Mouse (Mus musculus): Measurements from ENCODE around the gene Immp2l. TPM values are rescaled to one million over a fixed set of nuclear protein-coding genes. Genes with fewer than 3 reads are reported as not detected.

Immp2l gene
- total RNA-seq, 2 experiments from 2014 or later = 1.3 to 11.4 TPM

DNA sequence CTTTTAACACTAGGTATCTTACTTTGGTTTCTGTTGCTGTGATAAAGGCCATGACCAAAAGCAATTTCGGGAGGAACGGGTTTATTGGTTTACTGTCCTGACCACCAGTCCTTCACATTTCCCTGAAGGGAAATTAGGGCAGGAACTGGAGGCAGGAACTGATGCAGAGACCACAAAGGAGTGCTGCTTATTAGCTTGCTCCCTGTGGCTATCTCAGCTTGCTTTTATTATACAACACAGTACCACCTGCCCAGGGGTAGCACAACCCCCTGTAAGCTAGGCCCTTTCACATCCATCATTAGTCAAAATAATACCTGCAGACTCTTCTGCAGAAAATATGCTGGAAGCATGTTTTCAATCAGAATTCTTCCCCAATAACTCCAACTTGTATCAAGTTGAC lies 844.4 kb downstream of the Immp2l start:
- no peak for ATAC-seq (replicated peaks; ENCODE audit: low FRiP score, low TSS enrichment, poor library complexity, severe bottlenecking)

GRCm38 (mm10) chr12:41874015-41874414 lies 850.1 kb downstream of the Immp2l start:
- ATAC-seq (replicated peaks; ENCODE audit: low FRiP score, low TSS enrichment, poor library complexity, severe bottlenecking) = no peak

GRCm38 (mm10) chr12:41877292-41877959 lies 853.5 kb downstream of the Immp2l start:
- ATAC-seq (replicated peaks; ENCODE audit: low FRiP score, low TSS enrichment, poor library complexity, severe bottlenecking) = no peak

- ATAC-seq (replicated peaks; ENCODE audit: low FRiP score, low TSS enrichment, poor library complexity, severe bottlenecking) = peak; percentile 63
These were observed 854.6 kb downstream of the Immp2l start for GRCm38 (mm10) chr12:41878493-41878892.

DNA sequence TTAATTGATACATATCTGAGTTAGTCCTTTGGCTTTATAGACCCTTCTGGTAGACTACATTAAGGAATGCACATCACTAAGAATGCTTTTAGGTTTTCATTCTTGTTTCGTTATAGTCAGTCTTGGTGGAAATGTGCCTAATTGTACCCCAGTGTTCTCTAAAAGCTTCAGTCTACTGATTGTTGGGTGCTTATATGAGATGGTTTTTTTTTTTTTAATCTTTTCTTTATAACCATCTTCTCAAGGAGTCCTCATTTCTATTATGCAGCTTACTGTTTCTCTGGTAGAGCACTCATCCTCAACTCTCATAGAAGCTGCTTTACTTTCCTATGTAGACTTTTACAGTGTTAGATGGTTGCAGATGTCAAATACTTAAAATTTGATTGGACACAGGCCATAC lies 855.1 kb downstream of the Immp2l start:
- no peak for ATAC-seq (replicated peaks; ENCODE audit: low FRiP score, low TSS enrichment, poor library complexity, severe bottlenecking)

GRCm38 (mm10) chr12:41879412-41879811 lies 855.5 kb downstream of the Immp2l start:
- no peak for ATAC-seq (replicated peaks; ENCODE audit: low FRiP score, low TSS enrichment, poor library complexity, severe bottlenecking)

DNA sequence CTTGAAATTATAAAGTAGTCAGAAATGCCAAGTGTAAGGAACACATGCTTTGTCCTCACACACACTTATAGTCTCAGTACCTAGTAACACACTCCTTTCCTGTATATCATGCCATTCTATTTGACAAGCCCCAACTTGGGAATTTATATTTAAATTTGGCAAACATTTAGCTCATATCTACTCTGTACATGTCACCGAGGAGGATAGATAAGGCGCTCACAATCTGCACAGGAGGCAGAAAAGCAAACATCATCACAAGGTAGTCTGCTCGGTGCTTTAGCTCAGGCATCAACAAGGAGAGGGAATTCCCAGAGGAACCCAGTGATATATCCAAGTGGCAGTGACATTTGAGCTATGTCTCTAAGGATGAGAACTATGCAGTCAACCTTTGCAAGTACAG lies 856.9 kb downstream of the Immp2l start:
- ATAC-seq (replicated peaks; ENCODE audit: low FRiP score, low TSS enrichment, poor library complexity, severe bottlenecking) = 0 out of 2 replicates have a peak, but pooled peaks have one; percentile 37

GRCm38 (mm10) chr12:41908011-41908410 lies 884.1 kb downstream of the Immp2l start:
- no peak for ATAC-seq (replicated peaks; ENCODE audit: low FRiP score, low TSS enrichment, poor library complexity, severe bottlenecking)

DNA sequence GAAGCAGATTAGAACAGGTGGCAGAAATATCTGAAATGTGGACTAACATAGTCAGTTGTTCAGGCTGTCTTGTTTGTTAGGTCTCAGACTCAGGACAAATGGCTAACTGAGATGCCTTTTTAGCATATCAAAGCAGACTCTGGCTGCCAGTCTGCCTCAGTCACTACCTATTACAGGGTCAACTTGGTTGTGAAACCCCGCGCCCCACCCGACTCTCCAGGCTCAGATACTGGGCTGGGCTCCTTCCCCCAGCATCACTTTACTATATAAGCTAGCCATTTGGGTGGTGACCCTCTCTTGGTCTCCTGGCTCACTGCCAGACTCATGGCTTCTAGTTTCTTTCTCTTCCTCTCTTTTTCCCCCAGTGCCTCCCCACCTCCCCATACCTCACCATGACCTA lies 887.7 kb downstream of the Immp2l start:
- no peak for ATAC-seq (replicated peaks; ENCODE audit: low FRiP score, low TSS enrichment, poor library complexity, severe bottlenecking)

- no peak for ATAC-seq (replicated peaks; ENCODE audit: low FRiP score, low TSS enrichment, poor library complexity, severe bottlenecking)
These were observed 913.9 kb downstream of the Immp2l start for GRCm38 (mm10) chr12:41937751-41938150.

DNA sequence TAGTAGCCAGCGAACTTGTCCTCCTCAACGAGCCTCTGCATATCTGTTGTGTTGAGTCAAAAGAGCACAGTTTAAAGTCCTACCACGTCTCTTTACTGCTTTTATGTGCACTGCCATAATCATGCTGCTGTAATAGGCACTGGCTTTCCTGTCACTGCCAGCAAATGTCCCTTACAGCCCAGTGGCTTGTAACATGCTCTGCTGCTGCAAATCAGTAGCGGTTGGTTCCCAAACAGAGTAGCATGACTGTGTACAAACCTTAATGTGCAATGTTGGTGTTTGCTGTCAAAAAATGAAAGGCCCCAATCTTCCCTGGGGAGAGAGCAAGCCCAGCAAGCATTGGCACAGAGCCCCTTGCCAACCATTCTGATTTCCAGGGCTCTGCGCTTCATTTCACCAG lies 918.0 kb downstream of the Immp2l start:
- ATAC-seq (replicated peaks; ENCODE audit: low FRiP score, low TSS enrichment, poor library complexity, severe bottlenecking) = no peak

- ATAC-seq (replicated peaks; ENCODE audit: low FRiP score, low TSS enrichment, poor library complexity, severe bottlenecking) = no peak
These were observed 920.3 kb downstream of the Immp2l start for GRCm38 (mm10) chr12:41944079-41944672.

DNA sequence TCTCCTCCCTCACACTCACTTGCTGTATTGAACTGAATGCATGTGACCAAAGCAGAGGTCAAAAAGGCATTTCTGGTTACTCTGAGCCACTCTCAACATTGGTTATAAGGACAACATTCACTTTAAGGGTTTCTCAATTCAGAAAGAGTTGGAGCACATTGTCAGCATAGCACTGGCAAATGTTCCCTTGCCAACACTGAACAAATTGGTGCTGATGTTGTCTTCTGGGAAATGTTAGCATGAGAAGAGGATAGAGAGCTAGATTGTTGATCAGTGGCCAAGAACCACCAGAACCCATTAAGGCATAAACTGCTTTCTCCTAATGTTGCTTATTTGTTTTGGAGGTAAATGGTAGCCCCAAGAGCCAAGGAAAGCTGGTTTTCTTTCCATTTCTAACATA lies 922.6 kb downstream of the Immp2l start:
- no peak for ATAC-seq (replicated peaks; ENCODE audit: low FRiP score, low TSS enrichment, poor library complexity, severe bottlenecking)

DNA sequence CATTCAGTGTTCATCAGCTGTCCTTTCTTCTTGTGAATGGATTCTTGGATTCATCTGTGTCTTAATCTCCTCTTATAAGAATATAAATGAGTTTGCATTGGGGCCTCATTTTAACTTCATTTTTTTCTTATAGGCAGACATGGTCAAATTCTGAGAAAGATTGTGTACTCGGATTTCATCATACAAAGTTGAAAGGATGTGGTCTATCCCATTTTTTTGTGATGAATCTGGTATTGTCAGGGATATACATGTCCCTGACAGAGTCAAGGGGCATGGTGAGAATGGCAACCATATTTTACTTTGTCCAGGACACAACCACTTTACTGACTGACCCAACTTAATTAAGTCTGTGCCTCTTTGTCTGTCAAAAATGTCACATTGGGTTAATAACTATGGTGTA lies 925.5 kb downstream of the Immp2l start:
- ATAC-seq (replicated peaks; ENCODE audit: low FRiP score, low TSS enrichment, poor library complexity, severe bottlenecking) = no peak

- no peak for ATAC-seq (replicated peaks; ENCODE audit: low FRiP score, low TSS enrichment, poor library complexity, severe bottlenecking)
These were observed 926.0 kb downstream of the Immp2l start for GRCm38 (mm10) chr12:41949841-41950241.

DNA sequence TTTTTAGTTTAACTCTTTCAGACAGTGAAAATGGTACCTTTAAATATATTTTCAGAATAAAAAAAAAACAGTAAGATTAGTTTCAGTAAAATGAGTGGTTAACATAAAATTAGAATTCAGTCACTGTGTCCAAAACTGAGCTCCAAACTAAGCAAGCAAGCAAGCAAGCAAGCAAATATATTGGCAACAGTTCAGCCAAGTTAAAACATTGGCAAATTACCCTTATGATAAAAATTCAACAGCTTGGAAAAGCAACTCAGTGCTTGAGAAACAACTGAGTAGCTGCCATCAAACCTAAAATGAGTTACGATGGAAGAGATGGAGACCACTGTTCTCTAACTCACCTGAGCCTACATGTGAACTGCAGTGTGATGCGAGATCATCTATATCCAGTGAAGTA lies 926.8 kb downstream of the Immp2l start:
- no peak for ATAC-seq (replicated peaks; ENCODE audit: low FRiP score, low TSS enrichment, poor library complexity, severe bottlenecking)

- no peak for ATAC-seq (replicated peaks; ENCODE audit: low FRiP score, low TSS enrichment, poor library complexity, severe bottlenecking)
These were observed 937.1 kb downstream of the Immp2l start for GRCm38 (mm10) chr12:41961038-41961437.

DNA sequence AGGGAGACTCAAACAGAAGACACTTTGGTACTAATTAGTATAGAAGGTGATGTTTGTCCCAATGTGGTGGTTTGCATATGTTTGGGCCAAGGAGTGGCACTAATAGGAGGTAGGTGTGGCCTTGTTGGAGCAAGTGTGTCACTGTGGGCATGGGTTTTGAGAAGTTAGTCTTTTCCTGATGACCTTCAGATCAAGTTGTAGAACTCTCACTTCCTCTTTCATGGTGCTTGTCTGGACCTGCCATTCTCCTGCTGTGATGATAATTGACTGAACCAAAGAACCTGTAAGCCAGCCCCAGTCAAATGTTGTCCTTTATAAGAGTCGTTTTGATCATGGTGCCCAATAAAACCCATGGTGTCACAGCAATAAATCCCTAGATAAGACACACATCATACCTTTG lies 967.5 kb downstream of the Immp2l start:
- no peak for ATAC-seq (replicated peaks; ENCODE audit: low FRiP score, low TSS enrichment, poor library complexity, severe bottlenecking)

All from megakaryocyte-erythroid progenitor cell, adult 5-6 weeks (primary cell).